Mouse (Mus musculus) liver, postnatal 0 days (tissue): Measurements from ENCODE around the gene Prss30. TPM values are rescaled to one million over a fixed set of nuclear protein-coding genes. Genes with fewer than 3 reads are reported as not detected.

ENCODE experiments used
- ATAC-seq: fragments of 200-750 bp; cut with Nextera tagmentation; 2 replicates; pipeline ENCODE4 v1.8.0; 2017; ENCODE audit warnings: mild to moderate bottlenecking, moderate library complexity
- DNase-seq: peaks from one replicate; pipeline ENCODE4 v3.0.0-alpha.2; 2016
- H3K27ac ChIP-seq: fragments of 300-500 bp; sonication (generic); 2 replicates; pipeline ENCODE4 v1.5.1; 2014; ENCODE audit warnings: antibody characterized with exemption, moderate library complexity, mild to moderate bottlenecking, low read depth
- H3K27me3 ChIP-seq: fragments of 300-500 bp; sonication (generic); 2 replicates; pipeline ENCODE4 v1.6.1; 2014; ENCODE audit warnings: low read length, control low read depth, mixed read lengths; ENCODE audit not compliant: insufficient read depth
- H3K36me3 ChIP-seq: fragments of 300-500 bp; sonication (generic); replicated peaks from 2 replicates; pipeline ENCODE4 v1.6.1; 2014; ENCODE audit warnings: mild to moderate bottlenecking, control low read depth, low read length, moderate library complexity, mixed read lengths; ENCODE audit not compliant: insufficient read depth
- H3K4me1 ChIP-seq: fragments of 300-500 bp; sonication (generic); 2 replicates; pipeline ENCODE4 v1.6.1; 2014; ENCODE audit warnings: antibody characterized with exemption, mild to moderate bottlenecking, control low read depth; ENCODE audit not compliant: insufficient read depth
- H3K4me2 ChIP-seq: fragments of 300-500 bp; sonication (generic); 2 replicates; pipeline ENCODE4 v1.6.1; 2014; ENCODE audit warnings: low read depth, mild to moderate bottlenecking, low read length, moderate library complexity, mixed read lengths
- H3K4me3 ChIP-seq: fragments of 300-500 bp; sonication (generic); 2 replicates; pipeline ENCODE4 v1.5.1; 2014; ENCODE audit warnings: low read depth, low read length
- H3K9ac ChIP-seq: fragments of 300-500 bp; sonication (generic); replicated peaks from 2 replicates; pipeline ENCODE4 v1.6.1; 2014; ENCODE audit warnings: mild to moderate bottlenecking, moderate library complexity
- H3K9me3 ChIP-seq: fragments of 300-500 bp; sonication (generic); 2 replicates; pipeline ENCODE4 v1.6.1; 2016; ENCODE audit warnings: mild to moderate bottlenecking, control low read depth, low read length, mixed read lengths
- CTCF ChIP-seq: sonication (generic); IDR thresholded peaks from 2 replicates; pipeline ENCODE4 v1.5.1; 2016; ENCODE audit warnings: antibody characterized with exemption, low read depth
- EP300 ChIP-seq: IDR thresholded peaks from 2 replicates; pipeline ENCODE4 v1.6.1; 2016; ENCODE audit warnings: antibody characterized with exemption, low read depth, mild to moderate bottlenecking
- WGBS: fragments of 180-500 bp; shearing (Covaris S2); extraction: QIAGEN DNeasy Blood & Tissue Kit; methylation state at CpG from one replicate; pipeline ENCODE4 v1.1.7; 2014; ENCODE audit not compliant: insufficient replicate concordance; 5-methylcytosine and 5-hydroxymethylcytosine counted together
- polyA plus RNA-seq: library from polyadenylated mRNA; unstranded; fragments of >200 nt; fragmentation: Nextera tagmentation; extraction: Ambion mirVana; gene quantifications from 2 replicates; pipeline ENCODE4 v1.2.1, GENCODE M21; 2015

Prss30 gene
- polyA plus RNA-seq, 1 experiment from 2014 or later, result 0.09 TPM

DNA sequence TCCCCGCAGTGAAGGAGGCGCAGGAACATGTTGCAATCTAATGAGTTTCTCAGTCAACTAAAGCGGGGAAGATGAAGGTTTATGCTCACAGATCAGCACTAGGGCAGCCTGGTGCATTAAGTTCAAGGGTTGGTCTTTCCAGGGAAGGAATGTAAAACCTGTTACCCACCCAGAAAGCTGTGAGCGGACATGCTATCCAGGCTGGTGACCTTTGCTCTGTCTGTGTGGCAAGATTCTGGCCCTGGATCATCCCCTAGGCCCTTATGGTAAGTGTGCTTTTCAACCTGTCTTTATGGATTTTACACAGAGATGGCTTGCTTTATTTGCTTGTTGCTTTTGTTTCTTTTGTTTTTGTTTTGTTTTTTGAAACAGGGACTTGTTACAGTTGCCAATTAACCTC is 3.7 kb downstream of the Prss30 start:
- ATAC-seq (peak; percentile 56; the same call in 1 of the 2 replicates), DNase-seq (no peak)
- TF ChIP-seq EP300 (no peak), CTCF (no peak)
- Histone ChIP-seq H3K9ac (no peak overlapping the region), H3K4me3 (no peak overlapping the region), H3K36me3 (no peaks in the 10 kb centered on the region), H3K4me2 (no peak overlapping the region), H3K9me3 (no peaks in the 10 kb centered on the region), H3K27me3 (no peaks in the 10 kb centered on the region), H3K4me1 (peaks cover 3% of the 10 kb centered on the region; the same call in 1 of the 2 replicates), H3K27ac (no peak overlapping the region)
- 72% methylated on average over 4 of the region's 4 CpGs for WGBS

DNA sequence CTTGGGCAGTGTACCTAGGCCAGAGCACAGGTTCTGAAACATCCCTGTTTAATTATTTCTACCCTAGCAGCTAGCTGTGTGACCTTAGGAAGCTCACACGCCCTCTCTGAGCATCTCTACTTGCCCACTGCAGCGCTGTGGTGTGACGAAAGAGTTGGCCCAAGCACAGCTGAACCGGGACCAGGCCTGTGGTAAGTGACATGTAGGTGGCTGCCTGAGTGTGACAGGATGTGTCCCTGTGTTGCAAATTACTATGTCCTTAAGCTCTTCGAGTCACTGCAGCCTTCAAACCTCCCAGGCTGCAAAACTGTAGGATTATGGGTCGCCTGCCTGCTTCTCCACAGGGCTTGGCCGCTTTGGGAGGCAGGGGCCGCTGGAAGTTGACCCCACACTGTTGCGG is 9.1 kb downstream of the Prss30 start:
- 67% methylated on average over 9 of the region's 9 CpGs for WGBS
- no peaks in the 10 kb centered on the region for H3K36me3 ChIP-seq
- H3K4me2 ChIP-seq, result no peak overlapping the region
- H3K4me1 ChIP-seq, result no peaks in the 10 kb centered on the region
- H3K9me3 ChIP-seq, result no peaks in the 10 kb centered on the region
- H3K9ac ChIP-seq, result no peak overlapping the region
- no peak overlapping the region for H3K27ac ChIP-seq
- H3K27me3 ChIP-seq, result no peaks in the 10 kb centered on the region
- ATAC-seq, result no peak
- DNase-seq, result no peak
- TF ChIP-seq EP300 (no peak), CTCF (no peak)
- no peak overlapping the region for H3K4me3 ChIP-seq

DNA sequence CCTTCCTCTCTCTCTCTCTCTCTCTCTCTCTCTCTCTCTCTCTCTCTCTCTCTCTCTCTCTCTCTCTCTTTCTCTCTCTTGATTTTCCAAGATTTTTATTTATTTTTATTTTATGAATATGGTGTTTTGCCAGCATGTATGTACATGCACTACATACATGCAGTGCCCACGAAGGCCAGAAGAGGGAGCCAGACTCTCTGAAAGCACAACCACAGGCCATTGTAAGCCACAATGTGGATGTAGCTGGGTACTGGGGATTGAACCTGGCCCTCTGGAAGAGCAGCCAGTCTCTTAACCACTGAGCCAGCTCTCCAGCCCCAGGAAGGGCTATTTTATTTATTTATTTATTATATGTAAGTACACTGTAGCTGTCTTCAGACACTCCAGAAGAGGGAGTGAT is 11.1 kb downstream of the Prss30 start:
- WGBS, result 4% methylated on average over 1 of the region's 1 CpGs
- Histone ChIP-seq H3K9me3 (no peaks in the 10 kb centered on the region), H3K4me3 (no peak overlapping the region), H3K4me2 (no peak overlapping the region), H3K27ac (no peak overlapping the region), H3K36me3 (no peaks in the 10 kb centered on the region), H3K27me3 (no peaks in the 10 kb centered on the region), H3K9ac (no peak overlapping the region), H3K4me1 (no peaks in the 10 kb centered on the region)
- peak; percentile 85 for TF ChIP-seq CTCF
- no peak for TF ChIP-seq EP300
- ATAC-seq, result no peak
- peak; percentile 83 for DNase-seq

DNA sequence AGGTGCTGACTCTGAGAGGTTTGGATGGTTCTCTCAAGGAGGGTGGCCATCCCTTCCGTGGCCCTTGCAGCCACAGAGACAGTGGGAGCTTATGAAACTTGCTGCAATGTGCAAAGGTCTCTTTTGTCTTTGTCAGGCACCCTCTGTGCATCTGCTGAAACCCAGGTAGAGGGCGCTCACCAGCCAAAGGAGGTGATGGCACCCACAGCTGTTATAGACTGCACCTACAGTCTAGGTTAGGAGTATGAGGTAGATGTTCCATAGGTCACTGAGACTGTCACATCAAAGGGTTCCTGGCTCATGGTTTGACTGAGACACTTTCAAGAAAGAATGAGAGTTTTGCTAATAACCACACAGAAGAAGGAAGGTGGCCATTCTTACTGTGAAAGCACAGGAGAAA is 11.6 kb downstream of the Prss30 start:
- no peak overlapping the region for H3K9ac ChIP-seq
- no peaks in the 10 kb centered on the region for H3K4me1 ChIP-seq
- no peaks in the 10 kb centered on the region for H3K9me3 ChIP-seq
- no peak overlapping the region for H3K4me3 ChIP-seq
- DNase-seq (no peak), ATAC-seq (no peak)
- no peak overlapping the region for H3K27ac ChIP-seq
- TF ChIP-seq EP300 (no peak), CTCF (peak; percentile 19; the same call in 1 of the 2 replicates)
- H3K4me2 ChIP-seq, result no peak overlapping the region
- H3K27me3 ChIP-seq, result no peaks in the 10 kb centered on the region
- no peaks in the 10 kb centered on the region for H3K36me3 ChIP-seq
- WGBS, result 50% methylated on average over 2 of the region's 2 CpGs

DNA sequence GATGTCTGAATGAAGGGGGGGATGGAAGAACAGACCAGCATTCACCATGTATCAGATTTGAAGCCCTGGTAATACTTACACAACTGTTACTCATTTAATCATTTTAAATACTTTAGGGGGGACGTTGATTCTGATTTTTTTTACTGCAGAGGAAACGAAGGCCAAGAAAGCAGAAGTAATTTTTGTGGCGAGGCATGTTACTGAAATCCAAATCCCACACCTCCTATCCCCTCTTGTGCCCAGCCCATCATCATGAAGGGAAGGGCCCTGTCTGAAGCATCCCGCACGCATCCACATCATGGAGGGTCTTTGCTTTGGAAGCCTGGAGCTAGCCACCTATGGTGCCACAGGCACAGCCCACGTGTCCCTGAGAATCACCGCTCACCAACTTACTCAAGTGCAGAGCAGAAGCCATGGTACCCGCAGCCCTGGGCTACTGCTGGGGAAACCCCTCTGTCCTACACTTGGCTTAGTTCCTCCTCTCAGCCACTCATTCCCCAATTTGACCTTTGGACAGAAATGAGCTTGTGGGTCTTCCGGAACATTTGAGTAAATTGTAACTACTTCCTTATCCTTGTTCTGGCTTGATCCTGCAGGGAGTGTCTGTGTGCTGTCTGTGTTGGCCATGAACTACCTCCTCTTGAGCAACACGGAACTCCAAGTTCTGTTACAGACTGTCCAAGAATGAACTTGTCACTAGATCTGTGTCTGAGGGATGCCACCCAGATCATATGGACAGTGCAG is 13.5 kb downstream of the Prss30 start:
- Histone ChIP-seq H3K4me2 (no peak overlapping the region), H3K9ac (no peak overlapping the region), H3K27ac (no peak overlapping the region), H3K9me3 (no peaks in the 10 kb centered on the region), H3K4me1 (no peaks in the 10 kb centered on the region), H3K36me3 (no peaks in the 10 kb centered on the region), H3K4me3 (no peak overlapping the region), H3K27me3 (no peaks in the 10 kb centered on the region)
- 48% methylated on average over 10 of the region's 10 CpGs for WGBS
- DNase-seq (peak; percentile 21), ATAC-seq (peak; percentile 78)
- TF ChIP-seq CTCF (no peak), EP300 (no peak)

DNA sequence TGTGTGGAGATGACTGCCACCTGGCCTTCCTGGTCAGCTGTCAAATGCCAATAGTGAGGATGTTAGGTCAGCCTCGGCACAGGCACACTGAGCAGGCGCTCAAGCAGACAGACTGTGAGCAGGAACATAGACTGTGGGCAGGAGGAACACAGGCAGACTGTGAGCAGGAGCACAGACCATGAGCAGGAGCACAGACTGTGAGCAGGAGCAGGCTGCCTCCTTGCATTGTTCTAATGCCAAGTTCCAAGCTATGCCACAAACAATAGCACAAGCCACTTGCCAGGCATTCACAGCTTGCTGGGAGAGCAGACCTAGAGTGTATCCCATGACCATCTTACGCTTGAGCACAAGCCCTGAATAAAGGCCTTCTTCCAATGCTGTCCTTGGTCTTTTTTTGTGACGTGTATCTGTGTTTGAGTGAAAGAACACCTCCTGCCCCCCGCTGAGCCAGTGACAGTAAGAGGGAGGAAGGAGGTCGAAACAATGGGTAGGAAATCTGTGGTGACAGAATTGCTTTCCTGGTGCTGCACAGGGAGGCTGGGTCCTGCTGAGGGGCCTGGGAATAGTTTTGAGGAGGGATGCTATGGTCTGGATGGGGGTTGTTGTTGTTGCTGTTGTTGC is 14.5 kb downstream of the Prss30 start:
- WGBS, result 47% methylated on average over 6 of the region's 6 CpGs
- H3K27me3 ChIP-seq, result no peaks in the 10 kb centered on the region
- H3K27ac ChIP-seq, result no peak overlapping the region
- no peak for ATAC-seq
- H3K4me1 ChIP-seq, result no peaks in the 10 kb centered on the region
- no peaks in the 10 kb centered on the region for H3K9me3 ChIP-seq
- no peak overlapping the region for H3K4me2 ChIP-seq
- no peak for DNase-seq
- no peak overlapping the region for H3K4me3 ChIP-seq
- H3K9ac ChIP-seq, result no peak overlapping the region
- TF ChIP-seq CTCF (no peak), EP300 (no peak)
- no peaks in the 10 kb centered on the region for H3K36me3 ChIP-seq
